Mouse (Mus musculus) kidney, embryonic 16.5 days (tissue): ENCODE measurements at regions not wholly inside any gene's neighbourhood (a gene's known extent, or its start where the extent isn't known, plus 50 kb on each side); places are given as distances from the start of the nearest gene placed in this dataset.
A peak's percentile ranks its signal among the peaks of the same experiment; 100 is the strongest.

ENCODE experiments used
- ATAC-seq: fragments of 200-750 bp; cut with Nextera tagmentation; 2 replicates; pipeline ENCODE4 v1.8.0; 2017; ENCODE audit warnings: moderate TSS enrichment; ENCODE audit not compliant: low FRiP score, low TSS enrichment
- H3K27ac ChIP-seq: fragments of 300-500 bp; sonication (generic); 2 replicates; pipeline ENCODE4 v1.5.1; 2014; ENCODE audit warnings: low read length
- H3K27me3 ChIP-seq: fragments of 300-500 bp; sonication (generic); 2 replicates; pipeline ENCODE4 v1.6.1; 2014; ENCODE audit warnings: low read length, control low read depth, mixed read lengths; ENCODE audit not compliant: insufficient read depth
- H3K36me3 ChIP-seq: fragments of 300-500 bp; sonication (generic); 2 replicates; pipeline ENCODE4 v1.6.1; 2014; ENCODE audit warnings: low read length, control low read depth, mixed read lengths; ENCODE audit not compliant: insufficient read depth
- H3K4me1 ChIP-seq: fragments of 300-500 bp; sonication (generic); 2 replicates; pipeline ENCODE4 v1.6.1; 2014; ENCODE audit warnings: low read length, control low read depth, mixed read lengths; ENCODE audit not compliant: insufficient read depth
- H3K4me2 ChIP-seq: fragments of 300-500 bp; sonication (generic); replicated peaks from 2 replicates; pipeline ENCODE4 v1.6.1; 2014; ENCODE audit warnings: low read depth, low read length
- H3K4me3 ChIP-seq: fragments of 300-500 bp; sonication (generic); 2 replicates; pipeline ENCODE4 v1.5.1; 2014; ENCODE audit warnings: mild to moderate bottlenecking, low read length
- H3K9ac ChIP-seq: fragments of 300-500 bp; sonication (generic); replicated peaks from 2 replicates; pipeline ENCODE4 v1.6.1; 2014; ENCODE audit warnings: low read length
- H3K9me3 ChIP-seq: fragments of 300-500 bp; sonication (generic); 2 replicates; pipeline ENCODE4 v1.6.1; 2016; ENCODE audit warnings: low read length, control low read depth
- WGBS: fragments of 180-500 bp; shearing (Covaris S2); extraction: QIAGEN DNeasy Blood & Tissue Kit; methylation state at CpG from one replicate; pipeline ENCODE4 v1.1.7; 2014; 5-methylcytosine and 5-hydroxymethylcytosine counted together

DNA sequence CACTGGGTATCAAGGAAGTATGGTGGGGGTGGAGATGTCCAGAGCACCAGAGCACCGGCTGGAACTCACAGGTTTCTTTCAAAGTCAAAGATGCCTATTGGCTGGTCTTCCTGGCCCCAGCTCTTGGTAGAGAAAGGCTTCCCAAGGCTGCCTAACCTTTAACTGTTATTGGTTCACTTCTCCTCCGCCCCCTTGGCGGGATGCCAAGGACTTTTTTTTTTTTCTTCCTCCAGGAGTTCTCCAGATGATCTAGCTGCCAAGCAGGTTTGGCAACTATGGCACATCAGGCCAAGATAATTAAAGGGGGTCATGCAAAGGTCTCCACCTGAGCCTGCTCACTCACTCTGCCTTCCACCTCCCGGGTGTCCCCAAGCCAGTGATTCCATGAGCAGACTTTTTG lies 67.5 kb downstream of the Sc5d start:
- H3K27me3 ChIP-seq, result no peaks in the 10 kb centered on the region
- no peak overlapping the region for H3K4me3 ChIP-seq
- WGBS, result 46% methylated on average over 4 of the region's 4 CpGs
- ATAC-seq, result peak; percentile 94
- H3K4me2 ChIP-seq, result no peak overlapping the region
- H3K9me3 ChIP-seq, result no peaks in the 10 kb centered on the region
- H3K36me3 ChIP-seq, result no peaks in the 10 kb centered on the region
- H3K4me1 ChIP-seq, result no peaks in the 10 kb centered on the region
- peak overlapping the region; percentile 87 for H3K27ac ChIP-seq
- H3K9ac ChIP-seq, result no peak overlapping the region

GRCm38 (mm10) chr9:42196110-42196509 lies 67.9 kb downstream of the Sc5d start:
- no peak overlapping the region for H3K4me3 ChIP-seq
- peak overlapping the region; percentile 87 for H3K27ac ChIP-seq
- ATAC-seq, result peak; percentile 25; the same call in 1 of the 2 replicates
- 76% methylated on average over 6 of the region's 6 CpGs for WGBS
- H3K27me3 ChIP-seq, result no peaks in the 10 kb centered on the region
- H3K9me3 ChIP-seq, result no peaks in the 10 kb centered on the region
- H3K9ac ChIP-seq, result no peak overlapping the region
- no peaks in the 10 kb centered on the region for H3K36me3 ChIP-seq
- H3K4me1 ChIP-seq, result 0 out of 2 replicates have a peak, but pooled peaks cover under 1% of the 10 kb centered on the region
- H3K4me2 ChIP-seq, result no peak overlapping the region

DNA sequence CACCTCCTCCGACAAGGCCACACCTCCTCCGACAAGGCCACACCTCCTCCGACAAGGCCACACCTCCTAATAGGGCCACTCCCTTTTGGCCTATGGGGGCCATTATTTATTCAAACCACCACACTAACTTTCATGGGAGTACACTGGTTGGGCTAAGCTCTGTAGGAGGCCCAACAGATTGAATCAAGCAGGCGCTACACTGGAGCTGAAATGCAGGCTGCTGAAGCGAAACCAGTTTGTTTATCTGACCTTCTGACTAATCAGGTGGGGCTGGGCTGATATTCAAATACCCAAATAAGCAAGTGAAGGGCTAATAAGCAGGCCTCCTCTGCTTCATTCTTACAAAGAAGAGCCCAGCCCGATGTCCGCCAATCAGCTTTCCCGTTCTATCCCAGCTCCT lies 68.4 kb downstream of the Sc5d start:
- peak; percentile 66; the same call in 1 of the 2 replicates for ATAC-seq
- Histone ChIP-seq H3K4me1 (0 out of 2 replicates have a peak, but pooled peaks cover 4% of the 10 kb centered on the region), H3K4me2 (no peak overlapping the region), H3K9ac (no peak overlapping the region), H3K9me3 (no peaks in the 10 kb centered on the region), H3K27me3 (no peaks in the 10 kb centered on the region), H3K4me3 (no peak overlapping the region), H3K36me3 (no peaks in the 10 kb centered on the region), H3K27ac (peak overlapping the region; percentile 87)
- 70% methylated on average over 8 of the region's 8 CpGs for WGBS

- Histone ChIP-seq H3K9me3 (no peaks in the 10 kb centered on the region), H3K4me1 (0 out of 2 replicates have a peak, but pooled peaks cover 4% of the 10 kb centered on the region), H3K4me3 (no peak overlapping the region), H3K9ac (no peak overlapping the region), H3K27ac (no peak overlapping the region), H3K36me3 (no peaks in the 10 kb centered on the region), H3K27me3 (no peaks in the 10 kb centered on the region), H3K4me2 (no peak overlapping the region)
- 82% methylated on average over 6 of the region's 6 CpGs for WGBS
- no peak for ATAC-seq
Measured at GRCm38 (mm10) chr9:42194939-42195338, 69.1 kb downstream of the Sc5d start.

DNA sequence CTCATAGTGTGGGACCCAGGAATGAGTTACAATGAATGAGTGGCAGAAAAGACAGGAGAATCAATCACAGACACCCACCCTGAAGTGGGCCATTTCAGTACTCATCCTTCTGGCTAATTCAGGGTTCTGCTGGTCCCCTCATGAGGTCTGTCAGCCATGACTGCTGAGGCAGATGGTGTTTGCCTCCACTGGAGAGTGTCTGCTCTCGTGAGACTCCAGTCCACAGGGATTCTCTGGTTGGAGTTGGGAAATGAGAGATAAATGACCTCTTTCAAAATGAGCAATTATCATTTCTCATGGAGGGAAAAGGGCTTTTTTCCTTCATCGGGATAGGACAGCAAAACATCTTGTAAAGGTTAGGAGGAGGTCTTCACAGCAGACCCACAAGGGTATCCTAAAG lies 69.9 kb downstream of the Sc5d start:
- H3K27ac ChIP-seq, result no peak overlapping the region
- no peaks in the 10 kb centered on the region for H3K27me3 ChIP-seq
- H3K4me2 ChIP-seq, result no peak overlapping the region
- no peaks in the 10 kb centered on the region for H3K9me3 ChIP-seq
- 84% methylated on average over 2 of the region's 2 CpGs for WGBS
- no peaks in the 10 kb centered on the region for H3K36me3 ChIP-seq
- H3K9ac ChIP-seq, result no peak overlapping the region
- ATAC-seq, result no peak
- 0 out of 2 replicates have a peak, but pooled peaks cover 4% of the 10 kb centered on the region for H3K4me1 ChIP-seq
- H3K4me3 ChIP-seq, result no peak overlapping the region

DNA sequence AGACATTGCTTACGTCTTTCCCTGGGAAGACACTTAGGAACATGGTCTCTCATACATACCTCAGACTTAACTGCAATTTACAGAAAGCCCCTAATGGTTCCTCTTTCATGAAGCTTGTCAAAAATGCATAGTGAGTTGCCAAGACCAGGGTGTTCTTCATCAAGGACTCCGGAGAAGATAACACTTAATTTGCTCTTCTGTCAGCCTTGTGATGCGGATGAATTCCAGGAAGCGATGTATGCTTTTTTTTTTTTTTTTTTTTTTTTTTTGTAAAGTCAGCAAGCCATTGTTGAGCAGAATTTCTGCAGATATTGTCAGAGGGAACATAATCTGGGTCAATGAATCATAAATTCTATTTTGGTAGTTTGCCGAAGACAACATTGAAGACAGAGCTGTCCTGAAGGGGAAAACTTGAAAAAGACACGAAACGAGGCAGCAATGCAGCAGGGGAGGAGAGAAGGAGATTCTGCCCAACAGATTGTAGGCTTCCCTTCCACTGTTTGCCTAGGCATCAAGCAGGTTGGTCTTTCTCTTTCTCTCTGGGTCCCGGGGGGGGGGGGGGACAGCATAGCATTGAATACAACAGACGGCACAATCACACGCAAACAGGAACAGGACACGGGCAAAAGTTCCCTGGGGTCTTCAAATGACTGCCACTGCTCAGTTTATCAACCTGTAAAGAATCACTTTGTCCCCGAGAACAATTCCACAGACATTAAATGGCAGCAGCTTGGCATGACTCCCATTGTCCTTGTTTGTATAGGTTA lies 69.1 kb upstream of the Sorl1 start:
- H3K4me1 ChIP-seq, result 0 out of 2 replicates have a peak, but pooled peaks cover 4% of the 10 kb centered on the region
- no peak overlapping the region for H3K4me3 ChIP-seq
- H3K4me2 ChIP-seq, result no peak overlapping the region
- H3K27ac ChIP-seq, result no peak overlapping the region
- no peaks in the 10 kb centered on the region for H3K9me3 ChIP-seq
- ATAC-seq, result no peak
- no peaks in the 10 kb centered on the region for H3K27me3 ChIP-seq
- no peaks in the 10 kb centered on the region for H3K36me3 ChIP-seq
- 75% methylated on average over 12 of the region's 12 CpGs for WGBS
- no peak overlapping the region for H3K9ac ChIP-seq

DNA sequence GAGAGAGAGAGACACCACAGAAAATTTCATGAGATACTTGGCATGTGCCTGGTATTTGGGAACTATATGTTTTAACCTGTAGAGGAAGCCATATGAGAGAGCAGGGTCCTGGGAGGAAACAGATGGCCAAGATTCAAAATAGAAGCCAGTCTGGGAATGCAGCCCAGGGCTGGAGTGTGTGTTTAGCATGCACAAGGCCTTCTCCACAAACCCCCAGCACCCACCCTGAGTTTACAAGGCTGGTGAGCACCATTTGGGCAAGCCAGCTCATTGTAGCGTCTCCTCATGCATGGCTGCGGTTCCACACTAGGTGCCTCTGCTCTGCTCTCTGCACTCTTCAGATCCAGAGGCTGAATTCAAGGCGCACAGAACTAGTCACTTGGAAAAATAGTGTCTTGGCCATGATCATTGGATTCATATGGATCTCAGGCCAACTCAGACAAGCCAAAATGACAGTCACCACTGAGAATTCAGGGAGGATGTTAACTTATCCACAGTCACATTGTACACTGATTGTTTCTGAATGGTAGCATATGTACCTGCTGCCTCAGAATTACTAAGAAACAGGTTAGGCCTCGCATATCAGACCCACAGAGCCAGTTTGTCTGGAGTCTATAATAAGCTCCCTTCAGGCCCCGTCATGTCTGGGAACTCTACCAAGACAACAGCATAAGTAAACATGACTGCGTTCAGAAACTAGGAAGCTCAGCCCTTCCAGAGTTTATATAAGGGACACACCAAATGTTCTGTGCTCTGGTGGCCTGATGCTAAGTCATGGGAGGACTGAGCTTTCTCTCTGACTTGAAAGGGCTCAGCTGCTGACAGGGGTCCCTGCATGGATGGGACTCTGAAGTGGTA lies 63.5 kb upstream of the Sorl1 start:
- H3K4me1 ChIP-seq, result peaks cover 25% of the 10 kb centered on the region
- peak; percentile 72 for ATAC-seq
- 58% methylated on average over 6 of the region's 6 CpGs for WGBS
- no peak overlapping the region for H3K4me3 ChIP-seq
- H3K27ac ChIP-seq, result peak overlapping the region; percentile 78
- H3K36me3 ChIP-seq, result no peaks in the 10 kb centered on the region
- no peak overlapping the region for H3K9ac ChIP-seq
- no peaks in the 10 kb centered on the region for H3K9me3 ChIP-seq
- no peak overlapping the region for H3K4me2 ChIP-seq
- no peaks in the 10 kb centered on the region for H3K27me3 ChIP-seq

GRCm38 (mm10) chr9:42184104-42184635 lies 60.1 kb upstream of the Sorl1 start:
- no peak overlapping the region for H3K9ac ChIP-seq
- WGBS, result 61% methylated on average over 3 of the region's 3 CpGs
- H3K27ac ChIP-seq, result no peak overlapping the region
- no peak for ATAC-seq
- H3K27me3 ChIP-seq, result no peaks in the 10 kb centered on the region
- H3K4me1 ChIP-seq, result peaks cover 21% of the 10 kb centered on the region
- no peak overlapping the region for H3K4me2 ChIP-seq
- no peak overlapping the region for H3K4me3 ChIP-seq
- 0 out of 2 replicates have a peak, but pooled peaks cover 3% of the 10 kb centered on the region for H3K9me3 ChIP-seq
- H3K36me3 ChIP-seq, result no peaks in the 10 kb centered on the region

GRCm38 (mm10) chr9:42183448-42183847 lies 59.4 kb upstream of the Sorl1 start:
- ATAC-seq, result no peak
- Histone ChIP-seq H3K4me3 (no peak overlapping the region), H3K9me3 (0 out of 2 replicates have a peak, but pooled peaks cover 3% of the 10 kb centered on the region), H3K4me1 (peaks cover 21% of the 10 kb centered on the region), H3K9ac (no peak overlapping the region), H3K36me3 (no peaks in the 10 kb centered on the region), H3K4me2 (no peak overlapping the region), H3K27me3 (no peaks in the 10 kb centered on the region), H3K27ac (no peak overlapping the region)
- WGBS, result 50% methylated on average over 5 of the region's 5 CpGs
